Mouse (Mus musculus): ENCODE results near the gene Galntl6.
A peak's percentile ranks its signal among the peaks of the same experiment; 100 is the strongest.

The Galntl6 gene

GRCm38 (mm10) chr8:58912196-58912839 lies at the start of gene Galntl6:
Gene Galntl6, minus strand, starts transcription at chr8:58912640.
- DNase-seq (ENCODE audit: inconsistent ontology term), result peak; percentile 46

- no peak for DNase-seq (ENCODE audit: inconsistent ontology term)
Observed at GRCm38 (mm10) chr8:58957195-58957739, 44.8 kb upstream of the Galntl6 start.

DNA sequence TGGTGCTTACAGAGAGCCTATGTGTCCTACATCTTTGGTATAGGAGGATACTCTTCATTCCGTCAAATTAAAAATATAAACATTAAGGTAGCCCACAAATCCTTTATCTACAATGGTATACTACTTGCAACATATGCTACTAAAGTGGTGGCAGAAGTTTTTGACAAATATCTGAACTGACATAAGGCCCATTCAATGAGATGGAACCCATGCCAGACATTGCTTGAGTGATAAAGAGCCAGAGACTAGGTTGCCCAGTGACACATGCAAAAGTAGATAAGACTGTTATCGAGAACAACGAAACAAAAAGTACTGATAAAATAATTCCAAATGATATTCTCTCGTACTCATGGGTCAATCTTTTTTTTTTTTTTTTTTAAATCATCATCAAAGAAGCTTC lies 31.3 kb upstream of the Galntl6 start:
- no peak for DNase-seq (ENCODE audit: inconsistent ontology term)

DNA sequence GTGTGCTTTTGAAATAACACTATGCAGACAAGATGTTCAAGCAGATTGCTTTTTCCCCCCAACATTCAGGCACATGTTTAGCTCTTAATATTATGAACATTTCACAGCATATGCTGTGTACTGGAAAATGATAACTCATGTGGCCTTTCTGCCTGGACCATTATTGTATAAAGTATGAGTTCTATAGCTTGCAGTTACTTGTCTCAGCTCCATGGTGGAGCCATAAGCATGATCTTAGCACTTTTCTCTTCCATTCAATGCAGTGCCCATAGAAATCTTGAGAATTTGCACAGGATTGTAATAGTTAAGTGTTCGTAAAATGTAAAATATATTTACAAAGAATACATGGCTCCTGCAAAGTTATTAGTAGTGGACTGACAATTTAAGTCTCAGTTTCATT lies 18.6 kb upstream of the Galntl6 start:
- no peak for DNase-seq (ENCODE audit: inconsistent ontology term)

DNA sequence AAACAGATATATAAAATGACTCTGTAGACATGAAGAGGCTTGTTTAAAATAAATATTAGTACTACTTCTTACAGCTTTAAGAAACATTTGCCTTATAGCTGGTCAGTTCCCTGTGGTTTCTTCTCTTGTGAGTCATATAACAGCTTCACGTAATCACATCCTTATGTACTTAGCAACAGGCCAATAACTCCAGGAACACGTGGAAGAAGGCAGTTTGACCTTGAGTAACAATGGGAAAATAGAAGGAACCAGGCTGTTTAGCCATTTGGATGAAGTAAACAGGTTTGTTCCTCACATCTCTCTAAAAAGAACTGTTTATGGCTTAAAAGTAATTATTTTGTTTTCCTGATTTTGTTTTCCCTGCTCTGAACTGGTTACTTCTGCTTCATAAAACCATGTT lies 2.7 kb upstream of the Galntl6 start:
- no peak for DNase-seq (ENCODE audit: inconsistent ontology term)

GRCm38 (mm10) chr8:58913640-58913968 lies 1.2 kb upstream of the Galntl6 start:
- no peak for DNase-seq (ENCODE audit: inconsistent ontology term)

- no peak for DNase-seq (ENCODE audit: inconsistent ontology term)
Observed at GRCm38 (mm10) chr8:58912840-58913639, 600 bp upstream of the Galntl6 start.

DNA sequence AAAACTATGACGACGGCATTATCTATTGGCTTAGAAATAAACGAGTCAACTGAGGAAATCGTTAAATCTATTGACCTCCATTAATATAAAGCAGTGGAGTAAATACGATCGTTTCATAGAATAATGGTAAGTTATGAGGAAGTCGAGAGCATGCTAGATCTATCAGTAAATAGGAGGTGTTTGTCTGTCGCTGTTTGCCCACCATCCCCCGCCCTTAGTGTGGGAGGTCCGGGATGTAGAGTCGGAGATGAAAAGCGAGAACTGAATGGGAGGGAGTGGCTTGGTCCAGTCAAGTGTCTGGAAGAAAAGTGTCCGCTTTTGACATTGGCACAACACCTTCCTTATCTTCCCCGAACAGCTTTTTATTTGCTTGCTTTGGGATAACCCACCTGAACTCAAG lies 763 bp downstream of the Galntl6 start, which contains the start of gene BC030500:
Gene BC030500, plus strand, starts transcription at position 79 of the 400 bp plus-strand sequence.
- DNase-seq (ENCODE audit: inconsistent ontology term), result no peak

DNA sequence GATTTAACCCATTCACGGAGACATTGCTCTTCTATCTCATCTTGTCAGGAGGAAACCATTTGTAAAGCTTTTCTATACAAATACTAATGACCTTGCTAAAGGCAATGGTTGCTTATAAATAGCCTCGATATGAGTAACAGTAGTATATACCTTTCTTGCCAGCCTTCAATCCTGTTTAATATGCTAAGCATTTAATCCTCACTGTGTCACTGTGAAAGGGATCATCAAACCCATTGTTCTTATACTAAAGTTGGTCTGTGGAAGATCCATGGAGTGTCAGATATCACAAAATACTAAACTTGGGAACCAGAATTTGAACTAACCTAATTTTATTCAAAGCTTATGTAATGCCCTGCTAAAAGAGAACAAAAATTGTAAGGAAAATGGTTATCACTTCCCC lies 8.0 kb downstream of the Galntl6 start:
- no peak for DNase-seq (ENCODE audit: inconsistent ontology term)

GRCm38 (mm10) chr8:58895960-58896359 lies 16.5 kb downstream of the Galntl6 start:
- DNase-seq (ENCODE audit: inconsistent ontology term), result no peak

- DNase-seq (ENCODE audit: inconsistent ontology term), result no peak
Observed at GRCm38 (mm10) chr8:58890591-58890990, 21.8 kb downstream of the Galntl6 start.

DNA sequence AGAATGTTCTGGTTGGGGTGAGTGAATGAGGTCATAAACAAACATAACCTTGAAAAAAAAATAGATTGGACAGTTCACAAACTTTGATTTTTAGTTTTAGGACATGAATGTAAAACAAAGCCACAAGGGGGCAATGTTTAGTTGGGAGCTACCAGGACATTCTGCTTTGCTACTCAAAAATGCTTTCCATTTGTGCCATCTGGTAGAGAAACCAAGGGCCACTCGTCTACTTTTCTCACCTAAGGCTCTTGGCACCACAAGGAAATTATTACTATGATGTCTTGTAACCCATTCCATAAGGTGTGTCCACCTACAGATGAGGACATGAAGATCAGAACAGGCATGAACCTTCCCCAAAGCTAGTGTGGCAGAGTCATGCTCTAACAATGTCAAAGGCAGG lies 26.0 kb downstream of the Galntl6 start:
- peak; percentile 17 for DNase-seq (ENCODE audit: inconsistent ontology term)

GRCm38 (mm10) chr8:58824347-58824746 lies 88.1 kb downstream of the Galntl6 start:
- DNase-seq (ENCODE audit: inconsistent ontology term), result no peak

- peak; percentile 90 for DNase-seq (ENCODE audit: inconsistent ontology term)
Observed at GRCm38 (mm10) chr8:58805190-58805589, 107.2 kb downstream of the Galntl6 start.

- DNase-seq (ENCODE audit: inconsistent ontology term), result no peak
Observed at GRCm38 (mm10) chr8:58801847-58802246, 110.6 kb downstream of the Galntl6 start.

GRCm38 (mm10) chr8:58753769-58754168 lies 158.7 kb downstream of the Galntl6 start:
- DNase-seq (ENCODE audit: inconsistent ontology term), result no peak

- DNase-seq (ENCODE audit: inconsistent ontology term), result no peak
Observed at GRCm38 (mm10) chr8:58737963-58738362, 174.5 kb downstream of the Galntl6 start.

DNA sequence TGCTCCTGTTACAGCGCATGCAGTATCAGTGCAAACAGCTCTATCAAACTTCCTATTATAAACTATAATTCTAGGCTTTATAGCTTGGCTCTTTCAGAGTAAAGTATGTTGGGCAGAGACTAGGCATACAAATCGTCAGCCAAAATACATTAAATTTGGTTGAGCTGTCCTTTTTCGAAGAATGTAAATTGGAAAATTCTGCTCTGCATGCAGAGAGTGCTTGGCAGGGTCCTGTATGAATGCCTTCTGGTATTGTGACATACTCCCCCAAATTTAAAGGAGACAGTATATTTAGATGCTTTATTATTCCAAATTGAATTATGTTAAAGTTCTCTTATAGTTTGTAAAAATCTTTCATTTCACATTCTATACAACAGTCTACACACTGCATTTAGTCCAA lies 220.7 kb downstream of the Galntl6 start:
- no peak for DNase-seq (ENCODE audit: inconsistent ontology term)

DNA sequence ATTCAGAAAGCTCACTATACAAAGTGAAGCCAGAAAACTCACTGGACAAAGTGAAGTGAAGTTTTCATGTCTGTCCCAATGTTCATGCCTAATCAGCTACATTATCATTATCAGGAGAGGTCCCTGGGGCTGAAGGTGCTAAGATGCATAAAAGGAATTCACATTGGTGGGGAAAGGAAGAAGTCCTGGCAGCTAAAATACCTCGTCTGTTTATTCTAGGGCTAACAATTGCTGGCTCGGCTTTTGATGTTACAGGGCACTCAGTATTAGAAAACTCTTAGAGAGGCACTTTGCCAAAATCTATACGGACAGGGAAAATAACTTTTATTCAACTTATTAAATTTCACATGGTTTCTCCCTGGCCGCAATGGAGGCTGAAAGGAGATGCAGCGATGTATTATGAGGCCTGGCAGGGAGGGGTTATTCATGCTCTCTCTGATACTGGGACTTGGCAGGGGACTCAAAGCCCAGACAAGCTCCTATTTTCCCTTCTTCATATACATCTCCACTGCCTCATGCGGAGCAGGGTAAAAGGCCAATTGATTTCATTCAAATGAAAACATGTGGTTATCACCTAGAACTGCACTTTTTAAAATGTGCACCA lies 234.5 kb downstream of the Galntl6 start:
- DNase-seq (ENCODE audit: inconsistent ontology term), result peak; percentile 0

GRCm38 (mm10) chr8:58669075-58669474 lies 243.4 kb downstream of the Galntl6 start:
- peak; percentile 70 for DNase-seq (ENCODE audit: inconsistent ontology term)

DNA sequence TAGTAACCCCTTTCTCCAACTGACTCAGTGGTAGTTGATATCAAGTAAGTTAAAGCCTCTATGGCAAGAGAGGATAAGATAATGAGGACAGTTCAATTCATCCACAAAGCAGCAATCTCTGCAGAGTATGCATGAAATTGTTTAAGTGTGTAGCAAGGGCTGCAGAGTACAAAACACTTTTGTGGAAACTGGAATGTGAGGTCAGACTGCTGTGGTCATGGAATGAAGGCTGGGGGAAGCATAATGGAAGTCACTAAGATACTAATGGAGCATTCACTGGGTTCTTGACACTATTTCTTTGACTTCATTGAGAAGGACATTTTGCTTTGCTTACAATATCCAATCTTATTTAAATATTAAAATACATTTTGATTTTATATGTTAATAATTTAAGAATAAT lies 252.4 kb downstream of the Galntl6 start:
- peak; percentile 72 for DNase-seq (ENCODE audit: inconsistent ontology term)

GRCm38 (mm10) chr8:58655631-58656030 lies 256.8 kb downstream of the Galntl6 start:
- peak; percentile 32 for DNase-seq (ENCODE audit: inconsistent ontology term)

- DNase-seq (ENCODE audit: inconsistent ontology term), result no peak
Observed at GRCm38 (mm10) chr8:58606451-58606850, 306.0 kb downstream of the Galntl6 start.
